Mouse (Mus musculus) brain, embryonic 14.5 days (tissue): ENCODE results near the gene Sh3kbp1.

Experiments used
- CTCF ChIP-seq: fragments of 200-500 bp; IDR thresholded peaks from 2 replicates; pipeline ENCODE4 v1.5.1; 2012; ENCODE audit warnings: inconsistent platforms, mild to moderate bottlenecking, moderate library complexity, borderline replicate concordance; ENCODE audit not compliant: insufficient read depth, insufficient read length; ENCODE audit errors: extremely low read depth
- POLR2A ChIP-seq: fragments of 200-500 bp; IDR thresholded peaks from 2 replicates; pipeline ENCODE4 v1.6.1; 2012; ENCODE audit warnings: mild to moderate bottlenecking, inconsistent platforms, borderline replicate concordance; ENCODE audit not compliant: poor library complexity, insufficient read depth, insufficient read length, severe bottlenecking; ENCODE audit errors: extremely low read depth

DNA sequence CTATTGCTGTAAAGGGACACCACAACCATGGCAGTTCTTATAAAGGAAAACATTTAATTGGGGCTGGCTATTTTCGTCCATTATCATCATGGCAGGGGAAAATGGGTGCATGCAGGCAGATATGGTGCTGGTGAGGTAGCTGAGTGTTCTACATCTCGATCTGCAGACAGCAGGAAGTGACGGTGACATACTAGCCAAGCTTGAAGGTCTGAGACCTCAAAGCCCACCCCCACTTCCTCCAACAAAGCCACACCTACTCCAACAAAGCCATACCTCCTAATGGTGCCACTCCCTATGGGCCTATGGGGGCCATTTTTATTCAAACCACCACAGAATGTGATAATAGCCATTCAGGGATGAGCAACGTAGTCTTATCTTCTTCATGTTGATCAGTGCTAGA is 59.8 kb downstream of the Sh3kbp1 start:
- TF ChIP-seq CTCF (no peak), POLR2A (no peak)
